Mouse (Mus musculus): Measurements from ENCODE around the gene Shroom1.

DNA sequence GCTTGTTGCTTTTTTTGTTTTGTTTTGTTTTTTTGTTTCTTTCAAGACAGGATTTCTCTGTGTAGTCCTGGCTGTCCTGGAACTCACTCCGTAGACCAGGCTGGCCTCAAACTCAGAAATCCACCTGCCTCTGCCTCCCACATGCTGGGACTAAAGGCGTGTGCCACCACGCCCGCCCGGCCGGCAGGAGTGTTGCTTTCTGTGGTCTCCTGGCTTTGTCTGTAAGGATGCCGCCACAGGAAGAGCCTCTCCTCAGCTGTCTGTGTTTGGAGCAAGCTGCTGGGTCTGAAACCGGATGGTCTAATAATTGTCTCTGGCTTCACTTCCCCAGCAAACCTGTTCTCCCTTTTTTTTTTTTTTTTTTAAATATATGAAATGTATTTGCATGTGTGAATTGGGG lies 21.5 kb upstream of the Shroom1 start:
- TF ChIP-seq GATA1 (IDR thresholded peaks at IDR 0.05; ENCODE audit: borderline replicate concordance, low read length) (no peak), FLI1 (IDR thresholded peaks at IDR 0.05; ENCODE audit: low read length) (no peak)
